Mouse (Mus musculus) kidney, embryonic 14.5 days (tissue): ENCODE data around the gene Pard3. TPM values are rescaled to one million over a fixed set of nuclear protein-coding genes. Genes with fewer than 3 reads are reported as not detected.
A peak's percentile ranks its signal among the peaks of the same experiment; 100 is the strongest.
"Not testable (repeated sequence)": the region's sequence is repeated elsewhere in the genome, so short reads cannot be mapped to it uniquely, and the experiment has no call there.

ENCODE experiments used
- ATAC-seq: fragments of 200-750 bp; cut with Nextera tagmentation; 2 replicates; pipeline ENCODE4 v1.8.0; 2017; ENCODE audit warnings: moderate number of reproducible peaks, mild to moderate bottlenecking, moderate TSS enrichment, moderate library complexity; ENCODE audit not compliant: low FRiP score, low TSS enrichment
- H3K27ac ChIP-seq: fragments of 300-500 bp; sonication (generic); 2 replicates; pipeline ENCODE4 v1.5.1; 2014; ENCODE audit warnings: low read depth, mild to moderate bottlenecking, low read length, moderate library complexity, mixed read lengths
- H3K27me3 ChIP-seq: fragments of 300-500 bp; sonication (generic); 2 replicates; pipeline ENCODE4 v1.6.1; 2014; ENCODE audit warnings: mild to moderate bottlenecking, low read length; ENCODE audit not compliant: control insufficient read depth, insufficient read depth
- H3K36me3 ChIP-seq: fragments of 300-500 bp; sonication (generic); 2 replicates; pipeline ENCODE4 v1.6.1; 2014; ENCODE audit warnings: low read length, mixed read lengths; ENCODE audit not compliant: control insufficient read depth, insufficient read depth
- H3K4me1 ChIP-seq: fragments of 300-500 bp; sonication (generic); 2 replicates; pipeline ENCODE4 v1.6.1; 2014; ENCODE audit warnings: low read length, mixed read lengths; ENCODE audit not compliant: control insufficient read depth, insufficient read depth
- H3K4me2 ChIP-seq: fragments of 300-500 bp; sonication (generic); replicated peaks from 2 replicates; pipeline ENCODE4 v1.6.1; 2014; ENCODE audit warnings: low read depth, mild to moderate bottlenecking, low read length
- H3K4me3 ChIP-seq: fragments of 300-500 bp; sonication (generic); 2 replicates; pipeline ENCODE4 v1.5.1; 2014; ENCODE audit warnings: mild to moderate bottlenecking, low read length
- H3K9ac ChIP-seq: fragments of 300-500 bp; sonication (generic); 2 replicates; pipeline ENCODE4 v1.6.1; 2014; ENCODE audit warnings: low read depth, mild to moderate bottlenecking, low read length, moderate library complexity
- H3K9me3 ChIP-seq: fragments of 300-500 bp; sonication (generic); 2 replicates; pipeline ENCODE4 v1.6.1; 2016; ENCODE audit warnings: low read length; ENCODE audit not compliant: control insufficient read depth
- WGBS: fragments of 180-500 bp; shearing (Covaris S2); extraction: QIAGEN DNeasy Blood & Tissue Kit; methylation state at CpG from one replicate; pipeline ENCODE4 v1.1.7; 2014; 5-methylcytosine and 5-hydroxymethylcytosine counted together
- polyA plus RNA-seq: library from polyadenylated mRNA; unstranded; fragments of >200 nt; fragmentation: Nextera tagmentation; extraction: Ambion mirVana; gene quantifications from 2 replicates; pipeline ENCODE4 v1.2.1, GENCODE M21; 2014

Pard3 gene
- polyA plus RNA-seq, 1 experiment from 2014 or later = 36.9 TPM

GRCm38 (mm10) chr8:127157087-127157486 lies 93.4 kb downstream of the Pard3 start:
- no peak overlapping the region for H3K4me2 ChIP-seq

DNA sequence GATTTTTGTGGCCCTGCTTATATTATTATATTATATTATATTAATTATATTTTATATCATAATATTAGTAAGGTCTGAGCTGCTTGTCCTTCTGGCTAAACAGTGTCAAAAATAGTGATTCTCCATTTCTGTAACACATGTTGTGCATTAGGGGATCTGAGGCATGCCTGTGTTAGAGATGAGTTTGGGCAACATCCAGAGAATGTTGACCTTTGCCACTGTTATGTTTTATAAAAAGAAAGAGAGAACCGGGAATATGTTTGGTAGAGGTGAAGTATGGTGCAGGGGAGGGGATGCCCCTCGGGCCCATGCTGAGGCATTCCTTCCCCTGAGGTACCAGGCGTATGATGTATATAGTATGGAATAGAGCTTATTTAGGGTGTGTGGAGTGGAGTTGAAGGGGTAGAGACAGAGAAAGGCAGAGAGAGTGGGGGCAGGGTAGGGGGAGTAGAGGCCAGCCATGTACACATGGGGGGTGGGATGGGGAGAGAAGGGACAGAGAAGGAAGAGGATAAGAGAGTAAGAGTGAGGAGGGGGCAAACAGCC lies 95.8 kb downstream of the Pard3 start:
- no peak overlapping the region for H3K27ac ChIP-seq

More at GRCm38 (mm10) chr8:127157087-127157486, 93.4 kb downstream of the Pard3 start:
- H3K9me3 ChIP-seq = no peaks in the 10 kb centered on the region
- 0 out of 2 replicates have a peak, but pooled peaks cover 11% of the 10 kb centered on the region for H3K4me1 ChIP-seq
- H3K9ac ChIP-seq = no peak overlapping the region
- no peak overlapping the region for H3K4me3 ChIP-seq
- no peak overlapping the region for H3K27ac ChIP-seq
- H3K27me3 ChIP-seq = no peaks in the 10 kb centered on the region
- WGBS = 66% methylated on average over 8 of the region's 8 CpGs
- ATAC-seq = no peak
- no peaks in the 10 kb centered on the region for H3K36me3 ChIP-seq

GRCm38 (mm10) chr8:127161854-127162253 lies 98.2 kb downstream of the Pard3 start:
- Histone ChIP-seq H3K9ac (no peak overlapping the region), H3K4me3 (no peak overlapping the region), H3K36me3 (no peaks in the 10 kb centered on the region), H3K9me3 (no peaks in the 10 kb centered on the region), H3K4me2 (no peak overlapping the region), H3K4me1 (0 out of 2 replicates have a peak, but pooled peaks cover 7% of the 10 kb centered on the region), H3K27me3 (no peaks in the 10 kb centered on the region), H3K27ac (no peak overlapping the region)
- no peak for ATAC-seq
- WGBS = 72% methylated on average over 7 of the region's 7 CpGs

More for the DNA sequence above, 95.8 kb downstream of the Pard3 start:
- no peak overlapping the region for H3K4me3 ChIP-seq
- ATAC-seq = no peak
- 66% methylated on average over 3 of the region's 3 CpGs for WGBS
- no peaks in the 10 kb centered on the region for H3K9me3 ChIP-seq
- H3K36me3 ChIP-seq = no peaks in the 10 kb centered on the region
- 0 out of 2 replicates have a peak, but pooled peaks cover 7% of the 10 kb centered on the region for H3K4me1 ChIP-seq
- H3K27me3 ChIP-seq = no peaks in the 10 kb centered on the region
- H3K4me2 ChIP-seq = no peak overlapping the region
- no peak overlapping the region for H3K9ac ChIP-seq

DNA sequence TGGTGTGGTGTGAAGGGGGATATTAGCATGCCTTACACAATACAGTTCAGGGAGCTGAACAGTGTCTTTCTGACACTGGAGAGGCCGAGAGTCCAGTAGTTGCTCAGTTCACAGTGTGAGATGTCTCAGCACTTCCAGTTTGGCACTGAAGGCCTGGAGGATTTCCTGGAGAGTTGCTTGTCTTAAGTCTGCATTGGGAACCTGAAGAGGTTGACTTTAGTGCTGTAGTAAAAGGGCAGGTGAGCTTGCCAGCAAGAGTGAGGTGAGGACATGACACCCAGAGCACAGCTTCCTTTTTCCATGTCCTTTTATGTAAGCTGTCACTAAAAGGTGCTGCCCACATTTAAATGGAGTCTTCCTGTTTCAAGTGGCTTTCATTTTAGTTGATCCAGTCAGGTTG lies 99.1 kb downstream of the Pard3 start:
- Histone ChIP-seq H3K4me2 (no peak overlapping the region), H3K27me3 (no peaks in the 10 kb centered on the region), H3K36me3 (no peaks in the 10 kb centered on the region), H3K27ac (no peak overlapping the region), H3K4me3 (no peak overlapping the region), H3K9me3 (no peaks in the 10 kb centered on the region), H3K4me1 (0 out of 2 replicates have a peak, but pooled peaks cover 7% of the 10 kb centered on the region), H3K9ac (no peak overlapping the region)
- WGBS = 96% methylated on average over 1 of the region's 1 CpGs
- ATAC-seq = no peak

DNA sequence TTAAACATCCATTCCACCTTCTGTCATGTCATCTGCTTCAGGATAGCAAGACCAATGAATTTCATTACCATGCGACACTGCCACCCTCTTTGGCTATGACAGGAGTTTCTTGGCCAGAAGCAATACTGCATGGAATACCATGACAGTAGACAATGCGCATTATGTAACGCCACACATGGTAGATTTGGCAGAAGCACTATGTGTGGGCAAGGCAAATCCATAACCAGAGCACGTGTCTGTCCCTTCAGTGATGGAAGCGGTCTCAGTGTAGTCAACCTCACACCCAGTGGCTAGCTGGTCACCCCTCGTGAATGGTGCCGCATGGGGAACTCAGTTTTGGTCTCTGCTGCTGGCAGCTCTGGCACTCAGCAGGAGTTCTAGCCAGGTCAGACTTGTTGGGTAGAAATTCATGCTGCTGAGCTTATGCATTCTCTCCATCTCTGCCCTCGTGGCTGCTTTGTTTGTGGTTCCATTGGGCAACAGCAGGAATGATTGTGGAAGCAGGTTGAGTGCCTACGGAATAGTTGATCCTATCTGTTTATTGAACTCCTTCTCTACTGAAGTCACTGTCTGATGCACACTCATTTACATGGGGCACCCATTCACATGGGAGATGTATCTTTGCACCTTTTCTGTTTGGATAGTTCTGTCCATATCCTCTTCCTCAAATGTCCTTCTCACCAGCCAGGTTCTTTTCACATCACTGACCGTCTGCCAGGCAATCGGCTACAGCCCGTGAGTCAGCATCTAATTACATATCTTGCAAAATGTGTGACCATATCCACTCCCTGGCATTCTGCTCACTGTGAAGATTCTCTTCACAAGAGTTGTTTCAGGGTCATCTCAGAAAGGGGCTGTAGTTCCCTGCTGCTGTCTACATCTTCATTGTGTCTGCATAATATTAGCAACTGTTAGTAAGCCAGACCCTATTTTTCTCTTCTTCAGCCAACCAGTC lies 100.9 kb downstream of the Pard3 start:
- 90% methylated on average over 12 of the region's 12 CpGs for WGBS
- H3K4me1 ChIP-seq = 0 out of 2 replicates have a peak, but pooled peaks cover 4% of the 10 kb centered on the region
- no peak overlapping the region for H3K4me2 ChIP-seq
- no peaks in the 10 kb centered on the region for H3K27me3 ChIP-seq
- no peak overlapping the region for H3K27ac ChIP-seq
- ATAC-seq = no peak
- no peaks in the 10 kb centered on the region for H3K36me3 ChIP-seq
- H3K9ac ChIP-seq = no peak overlapping the region
- H3K9me3 ChIP-seq = no peaks in the 10 kb centered on the region
- H3K4me3 ChIP-seq = no peak overlapping the region

DNA sequence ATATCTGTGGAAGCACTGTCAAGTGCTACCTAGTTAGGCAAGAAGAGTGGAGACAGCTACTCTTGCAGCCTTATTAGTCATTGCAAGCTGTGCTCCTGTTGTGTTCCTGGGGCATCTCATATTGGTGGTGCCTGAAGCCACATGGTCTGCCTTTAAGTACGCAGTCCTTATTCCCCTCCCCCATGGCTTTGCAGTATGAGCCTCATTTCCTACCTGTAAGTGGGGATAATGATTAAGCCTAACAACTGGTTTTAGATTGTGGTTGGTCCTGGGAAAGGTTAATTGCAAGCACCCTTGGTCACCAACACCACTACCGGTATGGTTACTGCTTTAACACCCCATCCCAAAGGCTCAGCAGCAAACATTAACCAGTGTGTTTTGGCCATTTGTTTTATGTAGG lies 104.8 kb downstream of the Pard3 start:
- H3K9me3 ChIP-seq = no peaks in the 10 kb centered on the region
- H3K27ac ChIP-seq = no peak overlapping the region
- H3K4me1 ChIP-seq = 0 out of 2 replicates have a peak, but pooled peaks cover 3% of the 10 kb centered on the region
- H3K36me3 ChIP-seq = no peaks in the 10 kb centered on the region
- H3K27me3 ChIP-seq = no peaks in the 10 kb centered on the region
- ATAC-seq = peak; percentile 64
- no peak overlapping the region for H3K9ac ChIP-seq
- 31% methylated on average over 2 of the region's 2 CpGs for WGBS
- H3K4me2 ChIP-seq = no peak overlapping the region
- H3K4me3 ChIP-seq = no peak overlapping the region

GRCm38 (mm10) chr8:127169361-127169760 lies 105.7 kb downstream of the Pard3 start:
- H3K27me3 ChIP-seq = no peaks in the 10 kb centered on the region
- H3K9ac ChIP-seq = no peak overlapping the region
- H3K36me3 ChIP-seq = no peaks in the 10 kb centered on the region
- no peak overlapping the region for H3K4me2 ChIP-seq
- H3K4me3 ChIP-seq = no peak overlapping the region
- no peak overlapping the region for H3K27ac ChIP-seq
- 94% methylated on average over 5 of the region's 5 CpGs for WGBS
- H3K9me3 ChIP-seq = no peaks in the 10 kb centered on the region
- no peak for ATAC-seq
- H3K4me1 ChIP-seq = 0 out of 2 replicates have a peak, but pooled peaks cover 3% of the 10 kb centered on the region

GRCm38 (mm10) chr8:127170372-127170771 lies 106.7 kb downstream of the Pard3 start:
- not testable (repeated sequence) for H3K4me3 ChIP-seq, ATAC-seq, H3K9me3 ChIP-seq, H3K36me3 ChIP-seq, H3K4me1 ChIP-seq, H3K9ac ChIP-seq, H3K27me3 ChIP-seq, H3K4me2 ChIP-seq, H3K27ac ChIP-seq
- WGBS = 63% methylated on average over 2 of the region's 2 CpGs

DNA sequence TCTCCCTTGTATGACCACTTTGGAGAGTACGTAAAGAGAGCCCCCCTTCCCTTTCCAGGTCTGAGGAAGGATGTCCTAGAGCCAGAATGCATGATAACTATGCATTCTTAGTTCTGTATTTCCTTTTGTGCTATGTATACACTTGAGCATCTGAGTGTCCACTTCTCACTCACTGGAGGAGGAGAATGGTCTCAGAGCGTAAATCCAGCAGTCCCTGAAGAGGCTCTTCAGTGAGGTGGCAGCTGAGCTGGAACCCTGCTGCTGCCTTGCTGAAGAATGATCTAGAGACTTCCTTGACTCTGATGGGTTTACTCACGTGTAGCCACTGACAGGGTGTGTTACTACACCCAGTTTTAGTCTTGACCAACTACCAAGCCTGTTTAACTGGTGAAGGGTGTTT lies 107.2 kb downstream of the Pard3 start:
- WGBS = 80% methylated on average over 3 of the region's 3 CpGs
- Histone ChIP-seq H3K36me3 (no peaks in the 10 kb centered on the region), H3K4me1 (0 out of 2 replicates have a peak, but pooled peaks cover 3% of the 10 kb centered on the region), H3K9ac (no peak overlapping the region), H3K9me3 (no peaks in the 10 kb centered on the region), H3K4me2 (no peak overlapping the region), H3K27me3 (no peaks in the 10 kb centered on the region), H3K4me3 (no peak overlapping the region), H3K27ac (no peak overlapping the region)
- no peak for ATAC-seq
